Mouse (Mus musculus) heart, embryonic 10.5 days (tissue): Measurements from ENCODE around the gene Pank4. TPM values are rescaled to one million over a fixed set of nuclear protein-coding genes. Genes with fewer than 3 reads are reported as not detected.

ENCODE experiments used
- DNase-seq: peaks from one replicate; pipeline ENCODE4 v3.0.0-alpha.2; 2017; ENCODE audit warnings: low spot score
- H3K27ac ChIP-seq: fragments of 300-500 bp; sonication (generic); 2 replicates; pipeline ENCODE4 v1.5.1; 2016; ENCODE audit warnings: mild to moderate bottlenecking
- H3K27me3 ChIP-seq: fragments of 300-500 bp; sonication (generic); 2 replicates; pipeline ENCODE4 v1.6.1; 2016; ENCODE audit warnings: mild to moderate bottlenecking; ENCODE audit not compliant: poor library complexity, insufficient read depth, severe bottlenecking
- H3K36me3 ChIP-seq: fragments of 300-500 bp; sonication (generic); 2 replicates; pipeline ENCODE4 v1.6.1; 2016; ENCODE audit warnings: mild to moderate bottlenecking, moderate library complexity
- H3K4me1 ChIP-seq: fragments of 300-500 bp; sonication (generic); 2 replicates; pipeline ENCODE4 v1.6.1; 2016; ENCODE audit warnings: mild to moderate bottlenecking
- H3K4me3 ChIP-seq: fragments of 300-500 bp; sonication (generic); 2 replicates; pipeline ENCODE4 v1.5.1; 2016; ENCODE audit warnings: mild to moderate bottlenecking, moderate library complexity
- H3K9me3 ChIP-seq: fragments of 300-500 bp; sonication (generic); 2 replicates; pipeline ENCODE4 v1.6.1; 2016; ENCODE audit warnings: mild to moderate bottlenecking, moderate library complexity
- WGBS: fragments of 180-500 bp; shearing (Covaris S2); methylation state at CpG from one replicate; pipeline ENCODE4 v1.1.7; 2016; 5-methylcytosine and 5-hydroxymethylcytosine counted together
- polyA plus RNA-seq: library from polyadenylated mRNA; unstranded; fragments of >200 nt; fragmentation: Nextera tagmentation; extraction: Ambion mirVana; gene quantifications from 2 replicates; pipeline ENCODE4 v1.2.1, GENCODE M21; 2016

Pank4 gene
- polyA plus RNA-seq, 1 experiment from 2014 or later: 49.2 TPM

- no peak for DNase-seq
- peaks cover 35% of the 10 kb centered on the region for H3K4me1 ChIP-seq
- peaks cover 54% of the 10 kb centered on the region for H3K27me3 ChIP-seq
- no peak overlapping the region for H3K27ac ChIP-seq
- no peaks in the 10 kb centered on the region for H3K36me3 ChIP-seq
- no peaks in the 10 kb centered on the region for H3K9me3 ChIP-seq
- H3K4me3 ChIP-seq: no peak overlapping the region
- WGBS: 56% methylated on average over 14 of the region's 14 CpGs
These were observed 15.6 kb upstream of the Pank4 start for GRCm38 (mm10) chr4:154948066-154948939.

- Histone ChIP-seq H3K27me3 (peaks cover 61% of the 10 kb centered on the region), H3K9me3 (no peaks in the 10 kb centered on the region), H3K36me3 (no peaks in the 10 kb centered on the region), H3K27ac (no peak overlapping the region), H3K4me3 (no peak overlapping the region), H3K4me1 (peaks cover 29% of the 10 kb centered on the region)
- WGBS: 65% methylated on average over 6 of the region's 6 CpGs
- no peak for DNase-seq
These were observed 14.9 kb upstream of the Pank4 start for GRCm38 (mm10) chr4:154948940-154949588.

DNA sequence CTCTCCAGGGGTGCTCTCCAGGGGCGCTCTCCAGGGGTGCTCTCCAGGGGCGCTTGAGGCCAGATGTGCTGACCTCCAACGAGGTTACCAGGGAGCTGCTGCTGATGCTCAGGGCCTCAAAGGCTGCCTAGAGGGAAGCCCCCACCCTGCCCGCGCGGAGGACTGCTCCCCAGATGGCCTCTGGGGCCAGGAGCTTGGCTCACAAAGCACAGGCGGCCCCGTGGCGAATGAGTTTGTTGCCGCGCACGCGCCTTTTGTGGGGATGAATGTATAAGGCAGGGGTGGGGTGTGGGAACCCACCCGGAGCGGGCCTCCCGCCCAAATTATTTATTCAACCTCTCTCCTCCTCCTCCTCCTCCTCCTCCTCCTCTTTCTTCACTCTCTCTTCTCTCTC, 14.3 kb upstream of the Pank4 start:
- no peaks in the 10 kb centered on the region for H3K36me3 ChIP-seq
- no peak overlapping the region for H3K27ac ChIP-seq
- no peaks in the 10 kb centered on the region for H3K9me3 ChIP-seq
- peaks cover 67% of the 10 kb centered on the region for H3K27me3 ChIP-seq
- H3K4me3 ChIP-seq: no peak overlapping the region
- peaks cover 27% of the 10 kb centered on the region for H3K4me1 ChIP-seq
- no peak for DNase-seq
- 16% methylated on average over 16 of the region's 16 CpGs for WGBS

DNA sequence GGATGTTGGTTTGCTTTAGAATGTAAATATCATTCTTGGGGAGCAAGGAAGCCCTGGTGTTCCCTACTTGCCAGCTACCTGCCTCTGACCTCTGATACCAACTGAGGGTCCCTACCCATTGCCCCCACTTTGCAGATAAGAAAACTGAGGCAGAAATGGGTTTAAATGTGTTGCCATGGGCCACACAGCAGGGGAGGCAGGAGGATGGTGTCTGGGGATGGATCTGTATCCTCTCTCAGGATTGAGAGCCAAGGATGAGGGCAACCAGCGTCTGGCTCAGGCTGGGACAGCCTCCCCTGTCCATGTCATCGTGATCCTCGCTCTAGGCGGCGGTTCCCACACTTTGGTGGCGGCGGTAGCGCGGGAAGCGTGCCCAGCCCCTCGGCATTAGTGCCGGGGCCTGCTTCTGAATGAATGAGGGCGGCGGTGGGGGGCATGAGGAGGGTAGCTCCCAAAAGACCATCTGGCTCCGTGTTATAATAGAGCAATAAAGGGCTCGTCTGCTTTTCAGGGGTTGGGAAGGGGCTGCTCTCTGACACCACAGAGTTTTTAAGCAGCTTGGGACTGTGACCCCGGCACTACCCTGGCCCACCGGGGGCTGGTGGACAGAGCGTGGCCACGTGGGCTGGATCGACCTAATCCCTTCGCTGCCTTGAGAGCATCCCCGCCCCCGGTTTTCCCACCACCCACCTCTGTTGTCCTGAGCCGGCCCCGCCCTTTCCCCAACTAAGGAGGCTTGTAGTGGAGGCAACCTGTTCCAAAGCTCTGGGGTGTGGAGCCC, 11.3 kb upstream of the Pank4 start:
- Histone ChIP-seq H3K4me1 (peaks cover 18% of the 10 kb centered on the region), H3K9me3 (no peaks in the 10 kb centered on the region), H3K27me3 (peaks cover 96% of the 10 kb centered on the region), H3K36me3 (no peaks in the 10 kb centered on the region), H3K4me3 (peak overlapping the region; percentile 15; the same call in 1 of the 2 replicates), H3K27ac (no peak overlapping the region)
- 5% methylated on average over 26 of the region's 26 CpGs for WGBS
- DNase-seq: no peak

DNA sequence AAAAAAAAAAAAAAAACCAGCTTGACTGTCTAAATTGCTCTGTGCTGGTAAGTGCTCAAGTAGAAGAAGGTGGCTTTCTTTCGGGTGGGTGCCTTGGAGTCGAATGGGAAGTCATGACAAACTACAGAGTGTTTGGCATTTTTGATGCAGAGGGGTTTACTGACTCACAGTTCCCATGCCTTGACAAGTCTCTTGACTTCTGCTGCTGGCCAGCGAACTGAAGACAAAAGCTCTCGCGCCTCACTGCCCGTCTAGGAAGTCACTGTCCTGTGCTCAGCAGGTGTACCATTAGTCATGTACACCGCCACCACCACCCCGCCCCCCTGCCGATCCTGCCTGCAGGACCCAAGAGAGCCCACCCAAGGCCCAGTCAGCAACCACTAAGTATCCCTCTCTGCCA, 7.3 kb upstream of the Pank4 start:
- peaks cover 99% of the 10 kb centered on the region for H3K27me3 ChIP-seq
- WGBS: 41% methylated on average over 9 of the region's 9 CpGs
- H3K9me3 ChIP-seq: no peaks in the 10 kb centered on the region
- DNase-seq: no peak
- H3K4me1 ChIP-seq: peaks cover 38% of the 10 kb centered on the region
- H3K27ac ChIP-seq: no peak overlapping the region
- no peaks in the 10 kb centered on the region for H3K36me3 ChIP-seq
- H3K4me3 ChIP-seq: no peak overlapping the region

- Histone ChIP-seq H3K4me3 (no peak overlapping the region), H3K27ac (no peak overlapping the region), H3K9me3 (no peaks in the 10 kb centered on the region), H3K4me1 (peaks cover 43% of the 10 kb centered on the region), H3K27me3 (peaks cover 99% of the 10 kb centered on the region), H3K36me3 (no peaks in the 10 kb centered on the region)
- no peak for DNase-seq
- 43% methylated on average over 13 of the region's 13 CpGs for WGBS
These were observed 6.5 kb upstream of the Pank4 start for GRCm38 (mm10) chr4:154957289-154957993.

- no peak for DNase-seq
- H3K9me3 ChIP-seq: no peaks in the 10 kb centered on the region
- H3K27me3 ChIP-seq: peaks cover 99% of the 10 kb centered on the region
- H3K36me3 ChIP-seq: no peaks in the 10 kb centered on the region
- peaks cover 41% of the 10 kb centered on the region for H3K4me1 ChIP-seq
- peak overlapping the region; percentile 49 for H3K4me3 ChIP-seq
- H3K27ac ChIP-seq: peak overlapping the region; percentile 32; the same call in 1 of the 2 replicates
- WGBS: 1% methylated on average over 15 of the region's 15 CpGs
These were observed 5.8 kb upstream of the Pank4 start for GRCm38 (mm10) chr4:154958171-154958570.

- H3K4me1 ChIP-seq: peaks cover 42% of the 10 kb centered on the region
- peaks cover 99% of the 10 kb centered on the region for H3K27me3 ChIP-seq
- H3K9me3 ChIP-seq: no peaks in the 10 kb centered on the region
- 0 out of 2 replicates have a peak overlapping the region, but pooled peaks have one; percentile 32 for H3K27ac ChIP-seq
- WGBS: 11% methylated on average over 8 of the region's 8 CpGs
- peak overlapping the region; percentile 49 for H3K4me3 ChIP-seq
- DNase-seq: no peak
- H3K36me3 ChIP-seq: no peaks in the 10 kb centered on the region
These were observed 5.3 kb upstream of the Pank4 start for GRCm38 (mm10) chr4:154958621-154959020.

DNA sequence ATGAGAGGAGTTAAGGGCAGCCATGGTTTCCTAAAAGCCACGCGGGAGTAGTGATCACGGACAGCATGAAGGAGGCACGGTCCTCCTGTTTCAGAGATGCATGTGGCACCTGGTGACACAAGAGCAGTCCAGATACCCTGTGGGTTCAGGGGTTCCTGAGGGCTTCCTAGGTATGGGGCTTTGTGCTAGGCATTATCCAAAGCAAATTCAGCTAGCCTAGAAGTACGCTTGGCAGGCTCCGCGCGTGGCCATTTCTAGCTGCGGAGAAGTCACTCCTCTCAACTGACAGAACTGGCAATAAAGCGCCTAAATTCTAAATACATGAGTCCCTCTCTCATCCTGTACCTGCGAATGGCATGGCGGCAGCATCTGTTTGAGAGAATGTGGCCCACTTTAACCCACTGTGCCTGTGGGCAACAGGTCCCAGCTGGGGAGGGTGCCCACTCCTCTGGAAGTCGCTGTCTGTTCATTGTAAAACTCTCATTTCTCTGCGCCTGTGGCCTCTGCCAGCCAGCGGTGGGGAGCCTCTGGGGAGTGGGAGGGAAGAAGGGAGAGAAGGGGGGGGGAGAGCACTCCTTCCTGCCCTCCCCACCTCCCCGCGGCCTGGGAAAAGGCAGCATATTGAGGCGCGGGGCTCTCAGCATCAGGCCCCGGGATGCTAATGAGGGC, 3.8 kb upstream of the Pank4 start:
- H3K4me3 ChIP-seq: peak overlapping the region; percentile 62
- no peaks in the 10 kb centered on the region for H3K9me3 ChIP-seq
- 0 out of 2 replicates have a peak overlapping the region, but pooled peaks have one; percentile 6 for H3K27ac ChIP-seq
- WGBS: 23% methylated on average over 20 of the region's 20 CpGs
- peaks cover 84% of the 10 kb centered on the region for H3K27me3 ChIP-seq
- no peaks in the 10 kb centered on the region for H3K36me3 ChIP-seq
- H3K4me1 ChIP-seq: peaks cover 50% of the 10 kb centered on the region
- DNase-seq: no peak

- DNase-seq: no peak
- Histone ChIP-seq H3K36me3 (no peaks in the 10 kb centered on the region), H3K4me3 (peak within 1 kb of the TSS; percentile 62), H3K27me3 (peaks cover 78% of the 10 kb centered on the region), H3K4me1 (peaks cover 56% of the 10 kb centered on the region), H3K27ac (peak within 1 kb of the TSS; percentile 42; the same call in 1 of the 2 replicates), H3K9me3 (no peaks in the 10 kb centered on the region)
- under 1% methylated on average over 65 of the region's 65 CpGs for WGBS
These were observed 3.2 kb upstream of the Pank4 start, which contains the start of gene Hes5 for GRCm38 (mm10) chr4:154960690-154961225. Gene Hes5 (plus strand): TSS chr4:154960923.

GRCm38 (mm10) chr4:154961226-154961738, 2.6 kb upstream of the Pank4 start:
- peak overlapping the region; percentile 42; the same call in 1 of the 2 replicates for H3K27ac ChIP-seq
- peaks cover 62% of the 10 kb centered on the region for H3K4me1 ChIP-seq
- H3K36me3 ChIP-seq: no peaks in the 10 kb centered on the region
- peaks cover 73% of the 10 kb centered on the region for H3K27me3 ChIP-seq
- DNase-seq: no peak
- 0% methylated on average over 47 of the region's 47 CpGs for WGBS
- peak overlapping the region; percentile 62 for H3K4me3 ChIP-seq
- H3K9me3 ChIP-seq: no peaks in the 10 kb centered on the region
